Mouse (Mus musculus) ES-E14 (cell line): Measurements from ENCODE around the gene Zfp385c.

ENCODE experiments used
- ZC3H11A ChIP-seq: IDR thresholded peaks from 2 replicates; pipeline ENCODE4 v1.6.1; 2012; ENCODE audit warnings: low read depth, mild to moderate bottlenecking, inconsistent platforms, low read length, borderline replicate concordance
- ZNF384 ChIP-seq: IDR thresholded peaks from 2 replicates; pipeline ENCODE4 v1.6.1; 2012; ENCODE audit warnings: low read depth, low read length, inconsistent platforms

GRCm38 (mm10) chr11:100710528-100710927 is 18.3 kb upstream of the Zfp385c start:
- TF ChIP-seq ZC3H11A (no peak), ZNF384 (no peak)
